Mouse (Mus musculus): ENCODE measurements around the gene Cdh22. TPM values are rescaled to one million over a fixed set of nuclear protein-coding genes. Genes with fewer than 3 reads are reported as not detected.

The Cdh22 gene
- polyA plus RNA-seq, 1 experiment from 2014 or later: 0.67 TPM

GRCm38 (mm10) chr2:165241786-165242185 is 7.1 kb upstream of the Cdh22 start:
- no peaks in the 10 kb centered on the region for H3K4me1 ChIP-seq (replicated peaks; ENCODE audit: control insufficient read depth, insufficient read depth, low read length)
- H3K9me3 ChIP-seq (ENCODE audit: control insufficient read depth, low read length): no peaks in the 10 kb centered on the region
- no peaks in the 10 kb centered on the region for H3K36me3 ChIP-seq (ENCODE audit: control insufficient read depth, insufficient read depth, low read length)
- H3K9ac ChIP-seq (ENCODE audit: low read length): no peak overlapping the region
- H3K27ac ChIP-seq (ENCODE audit: low read length): no peak overlapping the region
- ATAC-seq (ENCODE audit: low read depth): no peak
- H3K4me3 ChIP-seq (ENCODE audit: low read length): no peak overlapping the region
- H3K4me2 ChIP-seq (ENCODE audit: low read depth, low read length): no peak overlapping the region
- H3K27me3 ChIP-seq (ENCODE audit: control insufficient read depth, insufficient read depth, low read depth, low read length): peaks cover 62% of the 10 kb centered on the region
- 40% methylated on average over 7 of the region's 7 CpGs for WGBS

DNA sequence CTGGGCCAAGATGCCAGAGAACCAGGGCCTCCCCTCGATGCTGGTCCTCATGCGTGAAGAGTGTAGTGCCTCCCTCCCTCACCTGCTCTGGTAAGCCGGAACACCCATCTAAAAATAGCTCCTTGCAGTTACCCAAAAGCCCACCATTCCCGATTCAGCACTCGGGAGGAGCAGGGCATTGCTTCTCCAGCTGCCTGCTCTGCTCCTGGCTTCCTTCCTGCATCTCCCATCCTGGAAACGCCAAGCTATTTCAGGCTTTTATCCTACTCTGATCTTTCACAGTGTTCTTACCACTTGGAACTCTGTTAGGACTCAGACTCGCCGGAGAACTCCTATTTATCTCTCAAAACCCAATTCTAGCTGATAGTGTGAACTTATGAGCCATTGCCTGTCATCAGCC is 5.7 kb upstream of the Cdh22 start:
- no peak overlapping the region for H3K27ac ChIP-seq (ENCODE audit: low read length)
- H3K4me1 ChIP-seq (replicated peaks; ENCODE audit: control insufficient read depth, insufficient read depth, low read length): no peaks in the 10 kb centered on the region; the same call in 1 of the 2 replicates
- H3K9ac ChIP-seq (ENCODE audit: low read length): no peak overlapping the region
- no peaks in the 10 kb centered on the region for H3K36me3 ChIP-seq (ENCODE audit: control insufficient read depth, insufficient read depth, low read length)
- no peaks in the 10 kb centered on the region for H3K9me3 ChIP-seq (ENCODE audit: control insufficient read depth, low read length)
- no peak overlapping the region for H3K4me2 ChIP-seq (ENCODE audit: low read depth, low read length)
- no peak for ATAC-seq (ENCODE audit: low read depth)
- WGBS: 29% methylated on average over 8 of the region's 8 CpGs
- H3K27me3 ChIP-seq (ENCODE audit: control insufficient read depth, insufficient read depth, low read depth, low read length): peaks cover 69% of the 10 kb centered on the region
- no peak overlapping the region for H3K4me3 ChIP-seq (ENCODE audit: low read length)

GRCm38 (mm10) chr2:165239533-165240144 is 5.0 kb upstream of the Cdh22 start:
- Histone ChIP-seq H3K4me2 (ENCODE audit: low read depth, low read length) (no peak overlapping the region), H3K9me3 (ENCODE audit: control insufficient read depth, low read length) (no peaks in the 10 kb centered on the region), H3K4me1 (replicated peaks; ENCODE audit: control insufficient read depth, insufficient read depth, low read length) (peaks cover 5% of the 10 kb centered on the region), H3K27me3 (ENCODE audit: control insufficient read depth, insufficient read depth, low read depth, low read length) (peaks cover 74% of the 10 kb centered on the region), H3K4me3 (ENCODE audit: low read length) (no peak overlapping the region), H3K27ac (ENCODE audit: low read length) (no peak overlapping the region), H3K9ac (ENCODE audit: low read length) (no peak overlapping the region), H3K36me3 (ENCODE audit: control insufficient read depth, insufficient read depth, low read length) (no peaks in the 10 kb centered on the region)
- ATAC-seq (ENCODE audit: low read depth): no peak
- WGBS: 10% methylated on average over 15 of the region's 15 CpGs

GRCm38 (mm10) chr2:165238416-165239145 is 3.9 kb upstream of the Cdh22 start:
- Histone ChIP-seq H3K27ac (ENCODE audit: low read length) (no peak overlapping the region), H3K9ac (ENCODE audit: low read length) (no peak overlapping the region), H3K4me2 (ENCODE audit: low read depth, low read length) (no peak overlapping the region), H3K36me3 (ENCODE audit: control insufficient read depth, insufficient read depth, low read length) (no peaks in the 10 kb centered on the region), H3K4me1 (replicated peaks; ENCODE audit: control insufficient read depth, insufficient read depth, low read length) (peaks cover 12% of the 10 kb centered on the region), H3K9me3 (ENCODE audit: control insufficient read depth, low read length) (no peaks in the 10 kb centered on the region), H3K27me3 (ENCODE audit: control insufficient read depth, insufficient read depth, low read depth, low read length) (peaks cover 85% of the 10 kb centered on the region), H3K4me3 (ENCODE audit: low read length) (no peak overlapping the region)
- ATAC-seq (ENCODE audit: low read depth): no peak
- 13% methylated on average over 12 of the region's 12 CpGs for WGBS

- ATAC-seq (ENCODE audit: low read depth): peak; percentile 40
- WGBS: 2% methylated on average over 24 of the region's 41 CpGs
- peak overlapping the region; percentile 67 for H3K9ac ChIP-seq (ENCODE audit: low read length)
- no peak overlapping the region for H3K27ac ChIP-seq (ENCODE audit: low read length)
- H3K9me3 ChIP-seq (ENCODE audit: control insufficient read depth, low read length): no peaks in the 10 kb centered on the region
- H3K27me3 ChIP-seq (ENCODE audit: control insufficient read depth, insufficient read depth, low read depth, low read length): peaks cover 83% of the 10 kb centered on the region
- H3K4me1 ChIP-seq (replicated peaks; ENCODE audit: control insufficient read depth, insufficient read depth, low read length): peaks cover 14% of the 10 kb centered on the region
- H3K4me2 ChIP-seq (ENCODE audit: low read depth, low read length): peak overlapping the region; percentile 80
- H3K4me3 ChIP-seq (ENCODE audit: low read length): peak overlapping the region; percentile 53
- H3K36me3 ChIP-seq (ENCODE audit: control insufficient read depth, insufficient read depth, low read length): no peaks in the 10 kb centered on the region
Measured at GRCm38 (mm10) chr2:165234291-165234612, 401 bp downstream of the Cdh22 start.

DNA sequence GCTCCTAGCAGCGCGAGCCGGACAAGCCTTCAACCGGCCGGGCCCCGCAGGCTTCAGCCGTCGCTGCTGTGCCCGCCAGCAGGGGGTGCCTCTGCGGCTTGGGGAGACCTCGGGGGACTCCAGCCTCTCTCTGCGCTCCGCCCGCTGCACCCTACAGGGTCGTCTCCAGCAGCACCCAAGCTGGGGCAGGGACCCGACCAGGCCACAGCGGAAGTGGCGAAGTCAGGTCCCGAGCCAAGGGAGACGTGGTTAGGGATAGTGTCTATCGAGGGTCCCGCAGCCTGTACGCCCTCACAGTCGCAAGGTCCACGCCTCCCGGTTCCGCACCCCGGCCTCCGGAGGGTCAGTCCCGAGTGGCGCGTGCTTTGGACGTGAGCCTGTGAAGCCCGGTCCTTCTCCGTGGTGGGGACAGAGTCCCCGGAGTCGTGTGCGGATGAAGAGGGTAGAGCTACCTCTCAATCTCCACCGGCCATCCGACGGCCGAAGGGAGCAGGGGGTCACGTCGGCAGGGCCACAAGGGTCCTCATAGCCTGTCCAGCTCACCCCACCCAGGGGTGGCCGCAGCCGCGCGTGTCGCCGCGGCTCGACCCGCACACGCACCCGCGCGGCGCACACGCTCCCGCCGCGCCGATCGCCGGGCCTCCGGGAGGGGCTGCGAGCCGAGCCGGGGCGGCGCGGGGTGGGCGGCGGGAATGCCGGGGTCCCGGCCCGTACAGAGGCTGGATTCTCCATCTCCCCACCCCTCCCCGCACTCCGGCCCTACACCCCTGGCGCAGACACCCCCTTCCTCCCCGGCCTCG is 962 bp downstream of the Cdh22 start:
- Histone ChIP-seq H3K4me1 (replicated peaks; ENCODE audit: control insufficient read depth, insufficient read depth, low read length) (peaks cover 14% of the 10 kb centered on the region), H3K27ac (ENCODE audit: low read length) (no peak overlapping the region), H3K4me2 (ENCODE audit: low read depth, low read length) (peak overlapping the region; percentile 80), H3K27me3 (ENCODE audit: control insufficient read depth, insufficient read depth, low read depth, low read length) (peaks cover 80% of the 10 kb centered on the region), H3K4me3 (ENCODE audit: low read length) (peak overlapping the region; percentile 53), H3K9me3 (ENCODE audit: control insufficient read depth, low read length) (no peaks in the 10 kb centered on the region), H3K9ac (ENCODE audit: low read length) (peak overlapping the region; percentile 67), H3K36me3 (ENCODE audit: control insufficient read depth, insufficient read depth, low read length) (no peaks in the 10 kb centered on the region)
- under 1% methylated on average over 75 of the region's 82 CpGs for WGBS
- 0 out of 2 replicates have a peak, but pooled peaks have one; percentile 24 for ATAC-seq (ENCODE audit: low read depth)

- H3K9ac ChIP-seq (ENCODE audit: low read length): no peak overlapping the region
- no peak overlapping the region for H3K4me2 ChIP-seq (ENCODE audit: low read depth, low read length)
- no peak overlapping the region for H3K4me3 ChIP-seq (ENCODE audit: low read length)
- peaks cover 54% of the 10 kb centered on the region for H3K27me3 ChIP-seq (ENCODE audit: control insufficient read depth, insufficient read depth, low read depth, low read length)
- no peaks in the 10 kb centered on the region for H3K9me3 ChIP-seq (ENCODE audit: control insufficient read depth, low read length)
- peaks cover 7% of the 10 kb centered on the region for H3K4me1 ChIP-seq (replicated peaks; ENCODE audit: control insufficient read depth, insufficient read depth, low read length)
- WGBS: 78% methylated on average over 11 of the region's 11 CpGs
- H3K36me3 ChIP-seq (ENCODE audit: control insufficient read depth, insufficient read depth, low read length): no peaks in the 10 kb centered on the region
- no peak overlapping the region for H3K27ac ChIP-seq (ENCODE audit: low read length)
- no peak for ATAC-seq (ENCODE audit: low read depth)
Measured at GRCm38 (mm10) chr2:165229050-165229449, 5.6 kb downstream of the Cdh22 start.

- Histone ChIP-seq H3K9ac (ENCODE audit: low read length) (no peak overlapping the region), H3K4me1 (replicated peaks; ENCODE audit: control insufficient read depth, insufficient read depth, low read length) (no peaks in the 10 kb centered on the region), H3K27me3 (ENCODE audit: control insufficient read depth, insufficient read depth, low read depth, low read length) (peaks cover 28% of the 10 kb centered on the region), H3K4me3 (ENCODE audit: low read length) (no peak overlapping the region), H3K27ac (ENCODE audit: low read length) (no peak overlapping the region), H3K4me2 (ENCODE audit: low read depth, low read length) (no peak overlapping the region), H3K9me3 (ENCODE audit: control insufficient read depth, low read length) (no peaks in the 10 kb centered on the region), H3K36me3 (ENCODE audit: control insufficient read depth, insufficient read depth, low read length) (no peaks in the 10 kb centered on the region)
- no peak for ATAC-seq (ENCODE audit: low read depth)
- 54% methylated on average over 4 of the region's 4 CpGs for WGBS
Measured at GRCm38 (mm10) chr2:165223837-165224236, 10.8 kb downstream of the Cdh22 start.

- no peaks in the 10 kb centered on the region for H3K4me1 ChIP-seq (replicated peaks; ENCODE audit: control insufficient read depth, insufficient read depth, low read length)
- H3K27me3 ChIP-seq (ENCODE audit: control insufficient read depth, insufficient read depth, low read depth, low read length): peaks cover 30% of the 10 kb centered on the region
- WGBS: 6% methylated on average over 9 of the region's 9 CpGs
Measured at GRCm38 (mm10) chr2:165221952-165222351, 12.7 kb downstream of the Cdh22 start.

More at GRCm38 (mm10) chr2:165221952-165222351, 12.7 kb downstream of the Cdh22 start:
- Histone ChIP-seq H3K9me3 (ENCODE audit: control insufficient read depth, low read length) (no peaks in the 10 kb centered on the region), H3K36me3 (ENCODE audit: control insufficient read depth, insufficient read depth, low read length) (no peaks in the 10 kb centered on the region), H3K27ac (ENCODE audit: low read length) (no peak overlapping the region), H3K9ac (ENCODE audit: low read length) (no peak overlapping the region), H3K4me2 (ENCODE audit: low read depth, low read length) (no peak overlapping the region), H3K4me3 (ENCODE audit: low read length) (no peak overlapping the region)
- no peak for ATAC-seq (ENCODE audit: low read depth)

Data from lung, embryonic 16.5 days (tissue).